Mouse (Mus musculus): ENCODE measurements around the gene Map3k10.

DNA sequence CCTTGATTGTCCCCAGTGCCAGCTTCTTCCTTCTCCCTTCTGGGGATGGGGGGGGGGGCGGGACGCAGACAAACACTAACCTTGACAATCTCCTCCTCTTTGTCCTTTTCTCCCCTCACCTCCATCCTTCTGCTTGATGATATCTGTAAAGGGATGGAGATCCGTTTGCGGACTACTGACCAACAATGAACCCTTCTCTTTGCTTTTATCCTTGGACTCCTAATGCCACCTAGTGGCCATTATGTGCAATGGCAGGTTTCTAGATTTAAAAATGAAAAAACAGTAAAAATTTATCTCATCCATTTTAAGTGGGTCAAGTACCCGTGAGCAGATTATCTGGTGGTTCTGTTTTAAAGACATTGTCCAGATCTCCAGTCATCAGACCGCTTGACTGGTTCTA lies 11.3 kb upstream of the Map3k10 start:
- TF ChIP-seq GATA1 (IDR thresholded peaks at IDR 0.05; ENCODE audit: borderline replicate concordance, low read length), result no peak
- no peak for TF ChIP-seq FLI1 (IDR thresholded peaks at IDR 0.05; ENCODE audit: low read length)

Measured in megakaryocyte, embryonic 14.5 days (primary cell).